Comparison of ENCODE assay signal across 38 mouse cellular contexts in the genomic region with DNA sequence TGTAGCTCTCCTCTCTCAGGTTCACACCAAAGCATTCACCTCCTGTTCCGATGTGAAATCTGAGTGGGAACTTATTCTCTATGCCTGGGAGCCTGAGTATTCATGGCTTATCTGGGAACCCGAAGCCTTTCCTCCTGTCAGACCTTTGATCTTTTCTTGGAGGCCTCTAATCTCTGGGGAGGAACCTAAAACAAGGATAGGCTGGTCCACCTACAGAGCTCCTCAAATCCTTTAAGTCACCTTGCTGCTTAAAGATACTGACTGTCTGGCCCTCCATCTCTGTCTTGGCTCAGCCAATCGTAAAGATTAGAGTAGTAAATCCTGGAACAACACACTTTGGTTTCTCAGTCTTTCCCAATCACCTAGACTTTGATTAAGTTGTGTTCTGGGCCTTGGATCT. TPM values are rescaled to one million over a fixed set of nuclear protein-coding genes. Genes with fewer than 3 reads are reported as not detected.
"Had no signal": no experiment of that assay in that cellular context is flagged by ENCODE, and none has a peak within 500 bp of the region (broad histone marks: within the 10 kb centered on the region; RNA-seq: fewer than 3 reads in every experiment).

No protein-coding gene starts in this region.

- H3K4me1 ChIP-seq: hindbrain, embryonic 10.5 days; hindbrain, embryonic 12.5 days; hindbrain, embryonic 13.5 days; hindbrain, embryonic 15.5 days; kidney, embryonic 15.5 days had no signal

- H3K4me2 ChIP-seq: heart, embryonic 11.5 days; heart, embryonic 12.5 days; heart, embryonic 13.5 days; heart, embryonic 15.5 days; hindbrain, embryonic 12.5 days; hindbrain, embryonic 13.5 days; hindbrain, embryonic 14.5 days; hindbrain, embryonic 15.5 days; kidney, embryonic 15.5 days had no signal

- H3K27ac ChIP-seq: heart, embryonic 10.5 days; heart, embryonic 13.5 days; heart, embryonic 15.5 days; hindbrain, embryonic 10.5 days; hindbrain, embryonic 12.5 days; hindbrain, embryonic 13.5 days; hindbrain, embryonic 14.5 days; hindbrain, embryonic 15.5 days; hindbrain, postnatal 0 days; kidney, embryonic 15.5 days; kidney, postnatal 0 days; left cerebral cortex, adult 2 months had no signal

- H3K9me3 ChIP-seq: heart, embryonic 10.5 days; heart, embryonic 12.5 days; heart, embryonic 13.5 days; heart, embryonic 15.5 days; hindbrain, embryonic 10.5 days; hindbrain, embryonic 12.5 days; hindbrain, embryonic 13.5 days; hindbrain, embryonic 15.5 days; kidney, embryonic 15.5 days had no signal

- H3K27me3 ChIP-seq: heart, embryonic 12.5 days; heart, embryonic 13.5 days; heart, embryonic 15.5 days; hindbrain, embryonic 12.5 days; hindbrain, embryonic 13.5 days; hindbrain, embryonic 15.5 days; kidney, embryonic 15.5 days had no signal

- H3K9ac ChIP-seq: heart, embryonic 12.5 days; heart, embryonic 13.5 days; heart, embryonic 15.5 days; hindbrain, embryonic 12.5 days; hindbrain, embryonic 13.5 days; hindbrain, embryonic 14.5 days; hindbrain, embryonic 15.5 days; kidney, embryonic 15.5 days had no signal

- H3K36me3 ChIP-seq: heart, embryonic 10.5 days; heart, embryonic 12.5 days; heart, embryonic 13.5 days; heart, embryonic 15.5 days; hindbrain, embryonic 10.5 days; hindbrain, embryonic 12.5 days; hindbrain, embryonic 13.5 days; hindbrain, embryonic 15.5 days; kidney, embryonic 15.5 days had no signal

- H3K4me3 ChIP-seq: heart, embryonic 10.5 days; heart, embryonic 12.5 days; heart, embryonic 13.5 days; heart, embryonic 15.5 days; hindbrain, embryonic 10.5 days; hindbrain, embryonic 12.5 days; hindbrain, embryonic 13.5 days; hindbrain, embryonic 15.5 days; kidney, embryonic 15.5 days; layer of hippocampus, adult 2 months; left cerebral cortex, adult 2 months had no signal

- ATAC-seq: hindbrain, embryonic 16.5 days; hindbrain, postnatal 0 days; inflammation-experienced regulatory T-cells, adult 6 months had no signal

- DNase-seq: heart, postnatal 36 days; kidney, adult 11 months; kidney, adult 18-20 months; kidney, adult 2 months; kidney, adult 8-10 months; kidney, adult 9 months; kidney, postnatal 10 days; kidney, postnatal 14 days; kidney, postnatal 25 days; kidney, postnatal 36 days; kidney, postnatal 4 days; layer of hippocampus, adult 9-11 months; layer of hippocampus, postnatal 36 days had no signal

RNA-seq across cellular contexts. Expression of a gene that starts 6.0 kb away (rescaled TPM):
- polyA plus RNA-seq: heart, embryonic 10.5 days; heart, embryonic 11.5 days; heart, embryonic 12.5 days; heart, embryonic 13.5 days; heart, embryonic 14.5 days; heart, embryonic 15.5 days; heart, embryonic 16.5 days; heart, postnatal 0 days; hindbrain, embryonic 10.5 days; hindbrain, embryonic 11.5 days; hindbrain, embryonic 12.5 days; hindbrain, embryonic 13.5 days; hindbrain, embryonic 14.5 days; hindbrain, embryonic 15.5 days; hindbrain, embryonic 16.5 days; hindbrain, postnatal 0 days; inflammation-experienced regulatory T-cells, adult 6 months; intestine, embryonic 14.5 days; kidney, adult 2 months; kidney, embryonic 14.5 days; kidney, embryonic 15.5 days; kidney, embryonic 16.5 days; kidney, postnatal 0 days had no signal

RNA-seq across cellular contexts. Expression of a gene that starts 13.4 kb away (rescaled TPM):
- polyA plus RNA-seq: heart, embryonic 10.5 days; heart, embryonic 11.5 days; heart, embryonic 12.5 days; heart, embryonic 13.5 days; heart, embryonic 14.5 days; heart, embryonic 15.5 days; heart, postnatal 0 days; hindbrain, embryonic 10.5 days; hindbrain, embryonic 13.5 days; inflammation-experienced regulatory T-cells, adult 6 months; large intestine, adult 2 months had no signal

RNA-seq across cellular contexts. Expression of a gene that starts 48.2 kb away (rescaled TPM):
- polyA plus RNA-seq: heart, embryonic 10.5 days; heart, embryonic 11.5 days; heart, embryonic 12.5 days; heart, embryonic 13.5 days; heart, embryonic 14.5 days; heart, embryonic 15.5 days; heart, embryonic 16.5 days; heart, postnatal 0 days; hindbrain, embryonic 10.5 days; hindbrain, embryonic 11.5 days; hindbrain, embryonic 12.5 days; hindbrain, embryonic 13.5 days; hindbrain, embryonic 14.5 days; hindbrain, embryonic 15.5 days; hindbrain, embryonic 16.5 days; hindbrain, postnatal 0 days; inflammation-experienced regulatory T-cells, adult 6 months; intestine, embryonic 14.5 days; kidney, adult 2 months; kidney, embryonic 14.5 days; kidney, embryonic 15.5 days; kidney, embryonic 16.5 days; kidney, postnatal 0 days; large intestine, adult 2 months had no signal
